Mouse (Mus musculus) monocyte, adult 5-6 weeks (primary cell): ENCODE data around the gene Ano1. TPM values are rescaled to one million over a fixed set of nuclear protein-coding genes. Genes with fewer than 3 reads are reported as not detected.

Source experiments
- ATAC-seq: fragments of 153-309, 156-312 bp; replicated peaks from 2 replicates; pipeline ENCODE4 v1.8.0; 2017; ENCODE audit warnings: mild to moderate bottlenecking; ENCODE audit not compliant: low TSS enrichment, insufficient number of reproducible peaks, severe bottlenecking, poor library complexity, low FRiP score
- total RNA-seq: library from RNA; stranded (forward); fragments of 200-1000, 200-491, 200-594 nt; gene quantifications from 3 replicates; pipeline ENCODE4 v1.2.3, GENCODE M21; 2017

Ano1 gene
- total RNA-seq, 1 experiment from 2014 or later, result 0.38 TPM

GRCm38 (mm10) chr7:144731897-144732291 is 19.9 kb downstream of the Ano1 start:
- no peak for ATAC-seq

- no peak for ATAC-seq
Measured at GRCm38 (mm10) chr7:144731182-144731896, 20.4 kb downstream of the Ano1 start.

GRCm38 (mm10) chr7:144724283-144724682 is 27.5 kb downstream of the Ano1 start:
- no peak for ATAC-seq

- no peak for ATAC-seq
Measured at GRCm38 (mm10) chr7:144719956-144720355, 31.8 kb downstream of the Ano1 start.

GRCm38 (mm10) chr7:144717736-144718135 is 34.0 kb downstream of the Ano1 start:
- ATAC-seq, result no peak

- no peak for ATAC-seq
Measured at GRCm38 (mm10) chr7:144697870-144698269, 53.9 kb downstream of the Ano1 start.

- ATAC-seq, result 0 out of 2 replicates have a peak, but pooled peaks have one; percentile 35
Measured at GRCm38 (mm10) chr7:144696764-144697704, 54.7 kb downstream of the Ano1 start.

- ATAC-seq, result no peak
Measured at GRCm38 (mm10) chr7:144689855-144690254, 61.9 kb downstream of the Ano1 start.

- no peak for ATAC-seq
Measured at GRCm38 (mm10) chr7:144689136-144689535, 62.6 kb downstream of the Ano1 start.

GRCm38 (mm10) chr7:144687663-144688381 is 64.0 kb downstream of the Ano1 start:
- no peak for ATAC-seq

GRCm38 (mm10) chr7:144684947-144685346 is 66.8 kb downstream of the Ano1 start:
- ATAC-seq, result no peak

- ATAC-seq, result no peak
Measured at GRCm38 (mm10) chr7:144684467-144684866, 67.3 kb downstream of the Ano1 start.

- ATAC-seq, result no peak
Measured at GRCm38 (mm10) chr7:144680096-144680495, 71.7 kb downstream of the Ano1 start.

GRCm38 (mm10) chr7:144678241-144679030 is 73.3 kb downstream of the Ano1 start:
- ATAC-seq, result no peak

GRCm38 (mm10) chr7:144677341-144678086 is 74.3 kb downstream of the Ano1 start:
- no peak for ATAC-seq

- ATAC-seq, result no peak
Measured at GRCm38 (mm10) chr7:144675632-144676031, 76.1 kb downstream of the Ano1 start.

- no peak for ATAC-seq
Measured at GRCm38 (mm10) chr7:144669895-144670294, 81.9 kb downstream of the Ano1 start.
